Mouse (Mus musculus): ENCODE results near the gene Parp8. TPM values are rescaled to one million over a fixed set of nuclear protein-coding genes. Genes with fewer than 3 reads are reported as not detected.
"Not testable (repeated sequence)": the region's sequence is repeated elsewhere in the genome, so short reads cannot be mapped to it uniquely, and the experiment has no call there.

Gene Parp8
- total RNA-seq, 2 experiments from 2014 or later = 20.8 to 24.1 TPM

DNA sequence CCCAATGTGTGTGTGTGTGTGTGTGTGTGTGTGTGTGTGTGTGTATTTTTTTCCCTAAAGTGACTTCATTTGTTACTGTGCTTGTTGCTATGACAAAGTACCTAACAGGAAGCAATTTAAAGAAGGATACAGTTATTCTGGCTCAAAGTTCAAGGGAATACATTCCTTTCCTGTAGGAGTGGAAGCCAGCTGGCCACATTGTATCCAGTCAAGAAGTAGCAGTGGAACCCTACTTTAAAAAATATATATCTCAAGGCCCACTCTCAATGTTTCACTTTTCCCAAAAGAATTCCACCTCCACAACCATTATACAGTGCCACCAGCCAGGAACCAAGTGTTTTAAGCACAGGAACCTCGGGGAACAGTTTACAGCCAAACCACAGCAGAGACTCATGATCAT lies 55.7 kb downstream of the Parp8 start:
- no peak for DNase-seq (ENCODE audit: low spot score in 2 of 2)

DNA sequence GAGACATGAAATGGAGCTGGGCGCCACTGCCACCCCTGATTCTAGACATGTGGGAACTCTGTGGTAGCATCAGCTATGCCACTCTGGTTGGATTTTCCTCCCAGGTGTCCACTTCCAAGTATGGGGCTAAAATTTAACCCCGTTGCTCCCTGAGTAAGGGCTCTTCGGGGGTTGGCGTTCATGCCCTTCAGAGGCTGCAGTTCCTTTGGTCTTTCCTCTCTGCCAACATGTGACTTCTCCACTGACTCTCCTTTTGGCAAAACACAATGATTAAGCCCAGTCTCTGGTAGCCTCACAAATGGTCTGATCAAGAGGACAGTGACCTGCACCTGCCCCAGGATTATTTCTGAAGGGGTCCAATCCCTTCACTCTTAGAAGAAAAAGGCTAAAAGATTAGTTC lies 56.4 kb downstream of the Parp8 start:
- DNase-seq (ENCODE audit: low spot score in 2 of 2) = no peak

DNA sequence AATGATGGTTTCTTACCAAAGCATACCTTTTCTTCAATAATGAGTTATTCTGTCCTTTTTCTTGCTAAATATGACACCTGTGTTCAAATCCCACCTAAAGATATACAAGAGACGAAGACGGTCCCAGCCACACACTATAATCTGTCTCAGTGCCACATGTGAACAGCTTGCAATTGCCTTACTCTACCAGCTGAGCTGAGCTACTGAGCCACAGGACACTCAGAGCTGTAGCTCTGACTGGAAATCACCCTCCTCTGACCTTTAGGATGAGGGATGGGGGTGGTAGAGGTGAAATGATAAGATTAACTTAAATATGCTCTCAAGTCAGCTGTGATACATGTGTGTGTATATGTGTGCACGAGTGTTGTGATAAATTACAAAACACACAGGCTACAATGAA lies 57.9 kb downstream of the Parp8 start:
- no peak for DNase-seq (ENCODE audit: low spot score in 2 of 2)

DNA sequence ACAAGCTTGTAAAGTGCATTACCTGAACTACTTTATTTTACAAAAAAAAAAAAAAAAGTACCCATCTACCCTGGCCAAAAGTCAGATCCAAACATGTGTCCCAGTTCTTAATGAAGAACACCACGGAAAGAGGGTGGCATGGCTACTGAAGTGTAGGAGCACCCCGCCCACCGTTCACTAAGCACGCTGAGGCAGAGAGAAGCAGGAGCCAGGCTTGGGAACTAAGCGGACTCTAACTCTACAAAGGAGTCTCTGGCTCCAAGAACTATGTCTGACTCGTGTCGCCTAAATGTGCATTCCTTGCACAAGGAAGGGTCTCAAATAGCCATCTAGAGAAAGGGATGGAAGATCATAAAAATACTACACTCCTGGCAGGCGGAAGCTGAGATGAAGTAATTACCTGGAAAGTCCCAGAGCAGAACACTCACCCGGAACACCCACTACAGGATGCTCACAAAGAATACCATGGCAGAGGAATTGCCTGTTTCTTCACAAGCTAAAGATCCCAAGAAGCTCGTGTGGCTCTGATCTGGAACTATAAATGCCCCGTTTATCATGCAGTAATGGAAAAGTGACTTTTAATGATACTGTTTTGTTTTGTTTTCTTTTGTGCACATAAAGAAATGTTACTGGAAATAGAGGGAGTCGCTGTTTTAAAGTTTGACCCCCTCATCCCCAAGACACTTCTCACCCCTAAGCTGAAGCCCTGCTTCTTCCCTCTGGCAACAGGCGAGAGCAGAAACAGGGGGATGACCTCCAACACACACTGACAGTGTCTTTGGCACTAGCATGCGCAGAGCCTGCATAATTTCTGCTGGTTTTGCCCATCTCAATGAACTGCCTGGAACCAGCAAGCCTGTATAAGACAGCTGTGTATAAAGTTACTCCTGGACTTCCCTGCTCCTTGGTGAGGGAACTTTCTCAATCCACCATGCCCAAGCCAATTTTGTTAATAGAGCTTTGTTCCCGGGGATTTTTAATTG lies 62.6 kb downstream of the Parp8 start:
- DNase-seq (ENCODE audit: low spot score in 2 of 2) = no peak

- no peak for DNase-seq (ENCODE audit: low spot score in 2 of 2)
Observed at GRCm38 (mm10) chr13:116958776-116959589, 66.4 kb downstream of the Parp8 start.

GRCm38 (mm10) chr13:116957577-116957976 lies 67.8 kb downstream of the Parp8 start:
- no peak for DNase-seq (ENCODE audit: low spot score in 2 of 2)

- DNase-seq (ENCODE audit: low spot score in 2 of 2) = no peak
Observed at GRCm38 (mm10) chr13:116951336-116951735, 74.0 kb downstream of the Parp8 start.

DNA sequence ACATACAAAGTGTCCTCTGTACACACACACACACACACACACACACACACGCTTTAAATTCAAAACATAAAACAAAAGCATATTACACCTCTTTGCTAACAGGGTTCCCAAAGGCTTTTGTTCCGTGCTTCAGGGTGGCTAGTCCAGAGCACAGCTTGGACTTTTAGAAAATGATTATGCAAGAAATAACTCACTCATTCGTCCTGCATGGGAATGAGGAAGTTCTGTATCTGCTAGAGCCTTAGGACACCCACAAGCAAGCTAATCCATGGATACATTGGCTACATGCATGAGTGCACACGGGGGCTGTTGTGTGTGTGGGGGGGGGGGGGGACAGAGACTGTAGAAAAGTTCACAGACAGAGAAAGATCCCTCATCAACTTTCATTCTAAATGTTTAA lies 75.8 kb downstream of the Parp8 start:
- no peak for DNase-seq (ENCODE audit: low spot score in 2 of 2)

DNA sequence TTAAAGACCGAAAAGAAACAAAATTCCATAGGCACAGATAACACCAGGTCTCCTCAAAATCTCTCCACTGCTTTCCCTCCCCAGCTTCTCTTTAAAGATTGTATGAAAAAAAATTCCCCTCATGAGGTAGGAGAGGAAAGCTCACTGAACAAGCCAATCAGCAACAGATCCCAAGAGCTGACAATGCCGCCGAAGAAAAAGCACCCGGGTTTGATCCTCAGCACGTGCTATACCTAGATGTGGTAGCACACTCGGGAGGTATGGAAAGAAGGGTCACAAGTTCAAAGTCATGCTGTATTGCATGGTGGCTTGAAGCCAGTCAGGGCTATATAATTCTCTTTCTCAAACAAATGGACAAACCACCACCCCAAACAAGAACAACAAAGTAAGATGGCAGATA lies 76.3 kb downstream of the Parp8 start:
- DNase-seq (ENCODE audit: low spot score in 2 of 2) = no peak

DNA sequence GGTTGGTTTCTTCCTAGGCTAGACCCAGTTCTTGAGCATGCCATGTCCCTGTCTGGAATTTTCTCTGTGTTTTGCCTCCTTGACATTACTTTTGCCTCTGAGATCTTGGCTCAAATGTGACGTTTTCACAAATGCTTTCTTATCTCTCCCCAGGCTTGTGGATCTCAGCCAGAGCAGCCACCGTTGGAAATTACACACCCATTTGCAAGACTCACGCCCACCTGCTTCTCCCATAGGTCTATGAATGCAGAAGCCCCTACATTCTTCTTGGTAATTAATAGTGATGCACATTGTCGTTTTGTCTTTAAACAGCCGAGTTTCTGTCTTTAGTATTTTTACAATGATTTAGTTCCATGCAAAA lies 77.1 kb downstream of the Parp8 start:
- DNase-seq (ENCODE audit: low spot score in 2 of 2) = no peak

GRCm38 (mm10) chr13:116947611-116948298 lies 77.6 kb downstream of the Parp8 start:
- DNase-seq (ENCODE audit: low spot score in 2 of 2) = no peak

DNA sequence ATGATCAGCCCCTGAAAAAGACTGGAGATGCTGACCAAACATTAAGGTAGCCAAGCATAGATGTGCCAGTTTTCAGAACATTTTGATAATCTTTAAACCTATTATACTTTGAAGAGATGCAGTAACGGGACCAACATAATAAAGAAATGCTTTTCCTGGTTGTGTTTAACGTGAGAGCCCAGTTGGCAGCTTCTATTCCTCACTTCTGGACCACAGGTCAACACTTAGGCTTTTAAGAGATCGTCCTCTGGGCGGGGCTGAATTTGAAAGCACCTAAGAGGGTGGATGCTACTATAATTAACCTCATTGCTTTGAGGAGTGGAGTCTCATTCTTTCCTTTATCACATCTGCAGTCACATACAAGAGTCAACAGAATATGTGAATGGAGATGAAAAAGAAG lies 78.8 kb downstream of the Parp8 start:
- DNase-seq (ENCODE audit: low spot score in 2 of 2) = no peak

- no peak for DNase-seq (ENCODE audit: low spot score in 2 of 2)
Observed at GRCm38 (mm10) chr13:116941280-116942015, 83.9 kb downstream of the Parp8 start.

DNA sequence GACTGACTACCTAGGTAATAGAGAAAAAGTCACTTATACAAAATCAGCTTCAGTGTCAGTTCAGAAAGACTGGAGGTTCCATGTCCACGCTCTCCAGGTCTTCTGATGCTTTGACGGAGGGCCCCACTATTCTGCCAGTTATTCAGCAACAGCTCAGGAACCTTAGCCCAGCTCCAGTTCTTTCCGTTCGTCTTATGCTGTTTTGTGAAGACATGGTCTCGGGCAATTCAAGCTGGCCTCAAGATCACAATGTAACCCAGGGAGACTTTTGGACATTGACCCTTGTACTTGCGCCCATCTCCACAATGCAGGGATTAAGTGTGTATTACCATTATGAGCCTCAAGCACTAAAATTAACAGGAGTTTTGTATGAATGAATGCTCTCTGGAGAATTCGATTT lies 84.6 kb downstream of the Parp8 start:
- DNase-seq (ENCODE audit: low spot score in 2 of 2) = no peak

GRCm38 (mm10) chr13:116937019-116937418 lies 88.3 kb downstream of the Parp8 start:
- DNase-seq (ENCODE audit: low spot score in 2 of 2) = not testable (repeated sequence)

- DNase-seq (ENCODE audit: low spot score in 2 of 2) = no peak
Observed at GRCm38 (mm10) chr13:116917387-116917930, 107.9 kb downstream of the Parp8 start.

- DNase-seq (ENCODE audit: low spot score in 2 of 2) = no peak
Observed at GRCm38 (mm10) chr13:116908284-116908683, 117.1 kb downstream of the Parp8 start.

DNA sequence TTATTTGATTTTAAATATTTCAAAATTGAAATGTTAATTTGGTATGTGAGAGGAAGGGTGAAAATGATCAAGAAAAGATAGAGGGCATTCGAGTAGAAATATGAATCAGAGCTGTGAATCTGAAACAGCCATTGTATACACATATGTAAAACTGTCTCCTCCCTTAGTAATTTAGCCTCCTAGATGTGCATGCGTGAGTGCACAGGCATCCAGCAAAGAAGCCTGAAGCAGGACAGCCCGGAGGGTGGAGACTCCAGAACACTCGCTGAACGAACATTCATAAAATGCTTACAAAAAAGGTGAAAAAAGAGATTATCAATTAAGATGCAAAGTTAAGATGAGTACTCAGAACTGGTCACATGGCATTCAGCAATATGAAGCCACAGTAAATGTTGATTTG lies 121.9 kb downstream of the Parp8 start:
- no peak for DNase-seq (ENCODE audit: low spot score in 2 of 2)

DNA sequence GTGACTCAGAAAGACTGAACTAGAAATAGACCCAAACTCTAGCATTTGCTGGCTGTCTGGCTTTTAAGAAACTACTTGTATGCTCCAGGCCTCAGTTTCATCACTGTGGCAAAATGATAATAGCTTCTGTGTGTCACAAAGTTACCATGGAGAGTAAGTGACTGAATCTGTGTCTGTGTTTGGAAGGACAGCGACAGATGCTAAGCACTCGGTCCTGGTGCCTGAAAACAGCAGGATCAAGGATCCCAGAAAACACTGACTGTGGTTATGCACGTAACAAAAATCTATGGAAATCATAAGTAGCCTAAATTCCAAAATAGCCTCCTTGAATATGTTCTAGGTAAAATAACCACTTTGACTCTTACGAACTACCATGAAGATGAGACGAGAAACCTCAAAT lies 126.9 kb downstream of the Parp8 start:
- DNase-seq (ENCODE audit: low spot score in 2 of 2) = no peak

DNA sequence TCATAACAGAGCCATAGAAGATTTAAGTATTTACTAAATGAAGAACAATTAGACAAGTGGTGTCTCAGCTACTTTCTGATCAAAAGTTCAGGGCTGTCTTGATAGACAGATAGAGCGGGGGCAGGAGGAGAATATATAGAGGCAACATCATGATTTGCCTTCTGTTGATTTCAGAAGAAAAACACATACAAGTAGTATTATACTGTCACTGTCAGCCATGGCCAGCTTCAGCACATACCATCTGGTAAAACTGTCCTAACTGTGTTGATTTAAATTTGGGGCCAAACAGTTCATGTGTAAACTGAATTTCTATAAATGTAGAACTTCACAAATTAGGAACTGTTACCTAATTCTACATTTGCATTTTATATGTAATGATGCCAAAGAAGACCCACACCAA lies 127.6 kb downstream of the Parp8 start:
- no peak for DNase-seq (ENCODE audit: low spot score in 2 of 2)

Measured in adrenal gland, postnatal 4 days (tissue).